Mouse (Mus musculus) megakaryocyte, adult 5-6 weeks (primary cell): ENCODE results near the gene Uncx. TPM values are rescaled to one million over a fixed set of nuclear protein-coding genes. Genes with fewer than 3 reads are reported as not detected.
A peak's percentile ranks its signal among the peaks of the same experiment; 100 is the strongest.

ENCODE experiments used
- ATAC-seq: 2 replicates; pipeline ENCODE4 v1.8.0; 2016; ENCODE audit warnings: mild to moderate bottlenecking, inconsistent platforms; ENCODE audit not compliant: poor library complexity, severe bottlenecking
- total RNA-seq, 2 experiments: library from RNA; stranded (forward) in 1 of 2; stranded (reverse) in 1 of 2; fragments of 153-499, 151-499 nt in 1 of 2; fragments of 221-1000, 200-1000 nt in 1 of 2; gene quantifications; 2 replicates each; pipeline versions ENCODE4 v1.2.3 to v1.2.4; 2015 to 2017

The Uncx gene
- total RNA-seq (2015) (not detected in 2 replicates), total RNA-seq (2017) (not detected in 2 replicates)

DNA sequence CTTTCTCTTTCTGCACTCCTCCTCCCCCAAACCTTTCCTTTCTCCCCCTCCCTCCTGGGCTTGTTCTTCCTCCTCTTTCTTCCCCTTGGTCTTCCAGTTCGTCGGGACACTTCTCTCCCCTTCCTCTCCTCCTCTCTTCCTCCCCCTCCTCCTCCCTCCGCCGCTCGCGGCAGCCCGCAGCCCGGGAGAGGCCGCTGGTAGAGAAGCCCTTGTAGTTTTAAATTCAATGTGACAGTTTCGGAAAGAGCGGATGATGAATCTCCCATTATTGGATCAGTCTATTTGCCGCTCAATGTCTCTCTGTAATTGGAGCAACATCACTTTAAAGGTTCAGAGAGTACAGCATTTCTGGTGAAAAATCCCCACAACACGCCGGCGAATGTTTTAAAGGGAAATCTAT lies at the start of gene Uncx:
Gene Uncx (plus strand): TSS at position 281 of the 400 bp plus-strand sequence.
- no peak for ATAC-seq

DNA sequence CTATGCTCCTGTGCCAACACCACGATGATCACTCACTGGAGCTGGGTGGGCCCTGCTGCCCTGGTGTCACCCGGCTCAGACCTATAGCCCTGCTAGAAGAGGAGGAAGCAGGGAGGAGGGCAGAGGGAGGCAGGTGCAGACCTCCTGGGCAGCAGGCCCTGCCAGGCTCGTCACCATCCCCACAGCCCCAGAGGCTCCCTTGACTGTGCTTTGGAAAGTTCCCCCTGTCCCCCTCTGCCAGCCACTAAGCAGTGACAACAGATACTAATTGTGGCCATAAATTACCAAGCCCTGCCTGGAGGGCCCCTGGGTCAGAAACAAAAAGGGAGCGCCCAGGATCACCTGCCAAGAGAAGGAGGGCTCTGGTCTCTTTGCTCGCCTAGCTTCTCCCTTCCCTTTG lies 49.6 kb upstream of the Uncx start:
- ATAC-seq: no peak

DNA sequence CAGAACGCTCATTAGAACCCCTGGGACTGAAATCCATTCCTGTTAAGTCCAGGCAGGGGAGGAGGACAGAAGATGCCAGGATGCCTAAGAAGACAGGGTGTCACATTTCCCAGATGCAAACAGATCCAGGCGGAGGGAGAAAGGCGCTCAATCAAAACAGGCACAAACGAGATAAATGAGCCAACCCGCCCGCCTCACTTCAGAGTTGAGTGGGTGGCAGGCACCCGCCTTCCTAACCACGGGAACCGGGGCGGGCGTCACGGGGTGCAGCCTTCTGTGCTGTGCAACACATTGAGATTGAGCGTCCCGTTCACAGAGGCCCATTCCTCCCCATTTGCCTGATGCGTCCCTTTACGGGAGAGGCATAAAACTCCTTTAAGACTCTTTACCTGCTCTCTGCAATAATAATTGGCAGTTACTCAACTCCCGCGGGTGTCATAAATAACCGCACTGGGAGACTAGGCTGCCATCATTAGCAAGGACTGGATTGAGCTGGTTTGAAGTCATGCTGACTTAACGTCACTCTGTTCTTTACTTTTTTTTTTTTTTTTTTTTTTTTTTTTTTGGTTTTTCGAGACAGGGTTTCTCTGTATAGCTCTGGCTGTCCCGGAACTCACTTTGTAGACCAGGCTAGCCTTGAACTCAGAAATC lies 48.1 kb upstream of the Uncx start:
- no peak for ATAC-seq

DNA sequence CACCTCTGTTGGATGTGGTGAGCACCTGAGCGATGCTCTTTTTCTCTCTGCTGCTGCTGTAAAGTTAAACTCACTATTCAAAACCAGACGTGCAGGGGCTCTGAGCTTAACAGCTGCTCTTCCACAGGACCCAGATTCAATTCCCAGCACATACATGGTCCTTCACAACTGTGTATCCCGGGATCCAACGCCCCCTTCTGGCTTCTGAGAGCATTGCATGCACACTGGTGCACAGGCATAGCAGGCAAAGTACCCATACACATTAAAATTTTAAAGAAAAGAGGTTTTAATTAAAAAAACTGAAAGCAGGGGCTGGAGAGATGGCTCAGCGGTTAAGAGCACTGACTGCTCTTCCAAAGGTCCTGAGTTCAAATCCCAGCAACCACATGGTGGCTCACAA lies 46.4 kb upstream of the Uncx start:
- no peak for ATAC-seq

DNA sequence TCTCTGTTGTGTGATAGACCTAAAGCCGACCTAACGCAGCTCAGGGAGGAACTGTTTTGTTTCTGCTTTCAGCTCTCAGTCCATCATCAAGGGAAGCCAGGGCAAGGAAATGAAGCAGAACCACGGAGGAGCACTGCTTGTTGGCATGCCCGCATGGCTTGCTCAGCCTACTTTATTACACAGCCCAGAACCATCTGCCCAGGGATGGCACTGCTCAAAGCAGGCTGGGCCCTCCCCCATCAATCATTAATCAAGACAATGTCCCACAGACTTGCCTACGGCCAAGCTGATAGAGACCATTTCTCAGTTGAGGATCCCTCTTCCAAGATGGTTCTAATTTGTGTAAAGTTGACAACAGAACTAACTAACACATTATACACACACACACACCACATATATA lies 44.5 kb upstream of the Uncx start:
- ATAC-seq: no peak

DNA sequence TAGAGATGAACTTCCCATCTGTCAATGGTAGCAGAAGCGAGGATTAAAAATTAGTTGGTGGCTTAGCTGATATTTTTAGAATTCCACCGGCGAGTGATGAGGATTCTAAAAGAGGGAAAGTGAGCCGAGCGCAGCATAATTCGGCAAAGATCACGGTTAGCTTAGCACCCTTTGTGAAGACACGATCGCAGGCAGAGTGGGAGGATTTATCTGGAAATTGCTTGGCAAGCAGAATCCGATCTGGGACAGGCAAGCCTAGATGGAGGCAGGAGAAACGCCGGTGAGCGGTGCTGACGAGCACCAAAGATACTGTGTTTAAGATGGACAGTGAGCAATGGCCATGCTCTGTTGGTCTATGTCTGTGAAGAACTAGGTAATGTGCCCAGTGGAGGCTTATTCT lies 41.0 kb upstream of the Uncx start:
- ATAC-seq: no peak

DNA sequence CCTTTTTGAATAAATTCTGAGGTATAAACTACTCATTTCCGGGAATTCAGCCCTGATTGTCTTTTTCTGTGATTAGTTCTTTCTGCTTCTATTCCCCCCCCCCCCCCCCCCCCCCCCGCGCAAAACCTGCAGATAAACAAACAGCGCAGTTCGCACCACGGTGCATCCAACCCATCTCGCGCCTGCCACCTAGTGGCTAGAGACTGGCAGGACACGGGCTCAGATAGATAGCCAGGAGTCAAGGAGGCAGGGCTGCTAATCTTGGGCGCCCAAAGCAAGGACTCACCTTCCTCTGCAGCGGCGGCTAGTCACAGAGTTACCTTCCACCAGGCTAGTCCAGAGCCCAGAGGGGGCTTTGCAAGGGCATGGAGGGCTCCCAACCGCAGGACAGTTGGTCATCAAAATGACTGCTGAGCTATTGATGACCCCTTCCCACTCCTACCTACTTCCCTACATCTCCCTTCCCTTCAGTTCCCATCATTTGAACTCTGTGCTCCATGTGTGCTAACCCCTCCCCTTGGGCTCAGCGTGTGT lies 38.2 kb upstream of the Uncx start:
- ATAC-seq: peak; percentile 99

DNA sequence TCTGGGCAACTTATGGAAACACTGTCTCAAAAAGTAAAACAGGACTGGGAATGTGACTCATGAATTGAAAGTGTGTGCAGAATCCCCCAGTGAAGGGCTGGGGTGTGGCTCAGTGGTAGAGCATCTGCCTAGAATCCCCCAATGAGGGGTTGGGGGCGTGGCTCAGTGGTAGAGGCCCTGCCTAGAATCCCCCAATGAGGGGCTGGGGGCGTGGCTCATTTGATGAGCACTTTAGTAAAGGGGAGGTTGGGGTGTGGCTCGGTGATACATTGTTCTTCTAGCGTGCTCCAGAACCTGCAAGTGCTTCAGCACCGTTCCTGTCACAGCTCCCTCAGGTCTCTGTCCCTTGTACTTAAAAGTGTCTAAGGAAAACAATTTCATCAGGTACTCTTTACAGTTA lies 37.1 kb upstream of the Uncx start:
- ATAC-seq: no peak

DNA sequence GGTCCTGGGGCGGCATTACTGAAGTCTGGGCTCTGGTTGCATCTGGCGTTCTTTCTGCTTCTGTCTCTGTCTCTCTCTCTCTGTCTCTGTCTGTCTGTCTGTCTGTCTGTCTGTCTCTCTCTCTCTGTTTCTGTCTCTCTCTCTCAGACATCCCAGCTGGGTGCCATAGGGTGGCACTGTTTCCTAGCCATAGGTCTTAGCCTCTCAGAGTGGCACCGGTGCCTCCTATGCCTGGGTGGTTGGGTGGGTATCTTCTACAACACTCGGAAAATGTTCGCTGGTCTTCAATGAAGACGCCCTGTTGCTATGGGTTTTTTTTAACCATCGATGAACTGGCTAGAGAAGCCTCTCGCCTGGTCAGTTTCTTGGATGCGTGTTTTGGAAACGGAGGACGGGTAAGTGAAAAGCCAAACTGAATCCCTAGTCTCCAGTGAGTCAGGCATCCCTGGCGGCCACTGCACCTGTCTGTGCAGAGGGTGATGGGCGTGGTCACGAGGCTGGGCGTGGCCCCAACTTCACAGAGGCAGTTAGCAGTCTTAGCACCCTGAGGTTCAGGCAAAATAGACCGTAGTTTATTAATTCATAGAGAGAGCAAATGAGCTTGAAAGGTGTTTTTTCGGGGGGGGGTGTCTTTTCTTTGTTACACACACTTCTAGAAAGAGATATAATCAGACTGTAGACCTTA lies 32.5 kb upstream of the Uncx start:
- ATAC-seq: no peak

DNA sequence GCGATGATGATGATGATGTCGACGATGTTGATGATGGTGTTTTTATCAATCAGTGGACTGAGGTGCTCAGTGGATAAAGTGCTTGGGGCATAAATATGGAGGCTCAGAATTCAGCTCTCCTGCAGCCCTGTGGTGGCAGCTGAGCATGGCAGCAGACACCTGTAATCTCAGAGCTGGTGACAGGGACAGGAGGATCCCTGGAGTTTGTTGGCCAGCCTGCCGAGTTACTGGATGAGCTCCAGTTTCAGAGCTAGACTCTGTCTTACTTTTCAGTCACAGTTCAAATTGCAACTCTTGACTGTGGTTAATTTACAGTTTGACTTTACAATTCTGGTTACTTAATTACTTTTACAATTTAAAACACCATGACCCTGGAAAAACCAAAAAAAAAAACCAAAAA lies 31.1 kb upstream of the Uncx start:
- no peak for ATAC-seq

DNA sequence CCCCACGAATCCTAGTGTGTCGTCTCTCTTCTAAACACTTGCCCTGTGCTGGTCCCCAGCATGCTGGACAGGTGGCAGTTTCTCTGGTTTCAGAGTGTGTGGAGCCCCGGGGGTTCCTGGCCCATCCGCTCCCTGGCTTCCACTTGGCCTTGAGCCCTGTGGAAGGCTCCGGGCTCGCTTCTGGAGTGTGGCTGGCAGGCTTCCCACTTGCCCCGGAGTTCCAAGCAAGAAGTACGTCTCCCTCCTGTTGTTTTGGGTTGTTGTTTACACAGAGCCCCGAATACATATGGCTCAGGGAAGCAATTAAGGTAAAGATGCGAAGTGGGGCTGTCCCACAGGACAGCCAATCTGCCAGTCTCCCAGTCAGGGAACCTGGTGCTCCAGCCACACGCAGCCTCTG lies 27.0 kb upstream of the Uncx start:
- no peak for ATAC-seq

DNA sequence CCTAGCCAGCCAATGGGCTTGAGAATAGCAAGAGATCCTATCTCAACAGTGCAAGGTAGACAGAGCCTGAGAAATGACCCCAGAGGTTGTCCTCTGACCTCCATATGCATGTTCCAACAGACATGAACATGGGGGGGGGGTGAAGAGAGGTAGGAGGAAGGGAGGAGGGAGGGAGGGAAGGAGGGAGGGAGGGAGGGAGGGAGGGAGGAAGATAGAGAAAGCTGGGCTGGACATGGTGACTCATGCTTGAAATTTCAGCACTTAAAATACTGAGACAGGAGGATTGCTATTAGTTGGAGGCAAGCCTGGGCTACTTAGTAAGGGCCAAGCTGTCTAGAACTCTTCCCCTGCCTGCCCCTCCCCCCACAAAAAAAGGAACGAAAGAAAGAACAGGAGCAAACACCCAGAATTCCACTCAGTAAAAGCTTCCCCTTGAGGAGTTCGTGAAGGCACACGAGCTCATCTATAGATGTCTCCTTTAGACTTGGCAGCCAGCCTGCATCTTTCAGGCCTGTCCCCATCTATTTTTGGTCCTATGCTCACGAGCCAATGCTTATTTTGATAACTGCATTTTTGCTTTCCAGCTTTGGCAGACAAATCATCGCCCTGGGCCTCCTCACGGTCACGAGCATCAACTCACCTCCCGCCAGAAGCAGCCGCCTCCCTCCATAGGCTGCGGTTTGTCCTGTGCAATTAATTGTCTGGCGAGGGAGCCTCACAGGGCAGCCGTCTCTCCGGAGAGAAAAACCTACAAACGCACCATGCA lies 23.0 kb upstream of the Uncx start:
- no peak for ATAC-seq

DNA sequence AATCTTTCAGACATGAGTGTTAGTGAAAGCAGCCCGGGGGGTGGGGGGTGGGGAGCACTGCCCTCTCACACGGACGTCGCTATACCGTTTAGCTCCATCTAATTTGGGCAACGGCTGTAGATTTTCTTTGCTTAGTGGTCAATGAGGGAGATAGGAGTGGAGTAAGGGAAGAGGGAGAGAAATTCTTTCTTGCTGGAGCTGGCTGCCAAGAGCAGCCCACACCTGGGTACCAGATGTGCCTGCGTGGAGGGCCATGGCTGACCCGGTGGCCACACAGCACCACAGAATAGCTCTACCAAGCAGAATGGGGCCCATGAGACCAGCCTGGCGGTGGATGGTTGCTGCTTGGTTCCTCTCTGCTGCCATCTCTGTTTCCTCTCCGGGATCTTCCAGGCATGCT lies 21.3 kb upstream of the Uncx start:
- ATAC-seq: no peak

DNA sequence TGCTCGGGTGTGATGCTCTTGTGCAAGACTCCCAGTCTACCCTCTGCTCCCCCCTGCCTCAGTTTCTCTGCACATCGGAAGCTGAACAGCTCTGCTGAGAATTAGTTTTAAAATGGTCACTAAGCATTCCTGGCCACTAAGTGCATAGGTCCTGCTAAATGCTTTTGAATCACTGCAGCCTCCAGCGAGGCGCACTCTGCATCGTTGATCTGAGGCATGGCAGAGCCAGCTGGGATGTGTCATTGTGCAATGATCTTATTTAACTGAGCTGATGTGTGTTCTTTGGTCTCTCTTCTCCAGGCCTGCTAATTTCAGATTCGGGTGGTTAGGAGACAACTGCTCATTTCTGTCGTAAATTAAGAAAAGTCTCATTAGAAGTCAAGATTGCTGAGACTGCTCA lies 14.4 kb upstream of the Uncx start:
- ATAC-seq: no peak

DNA sequence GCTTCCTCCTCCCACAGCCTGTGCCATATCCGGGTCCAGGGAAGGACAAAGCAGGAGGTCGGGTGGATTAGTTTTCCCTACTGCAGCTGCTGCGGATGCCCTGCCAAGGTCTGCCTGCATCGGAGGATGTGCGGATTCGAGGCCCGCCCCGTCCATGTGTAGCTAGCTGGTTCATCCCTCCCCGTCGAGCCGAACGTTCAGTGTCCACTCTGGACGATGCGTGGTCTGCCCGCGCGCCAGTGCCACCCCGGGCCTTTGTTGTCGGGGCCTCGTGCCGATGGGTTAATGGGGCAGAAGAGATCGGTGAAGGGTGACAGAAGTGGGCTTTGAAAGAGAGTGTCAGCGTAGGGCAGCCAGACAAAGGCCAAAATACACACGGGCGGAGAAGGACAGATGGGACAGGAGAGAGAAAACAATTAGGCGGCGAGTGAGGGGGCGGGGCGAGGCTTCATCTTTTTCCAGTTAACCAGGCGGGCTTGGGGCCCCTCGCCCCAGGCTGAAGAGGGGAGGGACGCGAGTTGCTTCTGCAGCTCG lies 7.8 kb upstream of the Uncx start:
- ATAC-seq: no peak

DNA sequence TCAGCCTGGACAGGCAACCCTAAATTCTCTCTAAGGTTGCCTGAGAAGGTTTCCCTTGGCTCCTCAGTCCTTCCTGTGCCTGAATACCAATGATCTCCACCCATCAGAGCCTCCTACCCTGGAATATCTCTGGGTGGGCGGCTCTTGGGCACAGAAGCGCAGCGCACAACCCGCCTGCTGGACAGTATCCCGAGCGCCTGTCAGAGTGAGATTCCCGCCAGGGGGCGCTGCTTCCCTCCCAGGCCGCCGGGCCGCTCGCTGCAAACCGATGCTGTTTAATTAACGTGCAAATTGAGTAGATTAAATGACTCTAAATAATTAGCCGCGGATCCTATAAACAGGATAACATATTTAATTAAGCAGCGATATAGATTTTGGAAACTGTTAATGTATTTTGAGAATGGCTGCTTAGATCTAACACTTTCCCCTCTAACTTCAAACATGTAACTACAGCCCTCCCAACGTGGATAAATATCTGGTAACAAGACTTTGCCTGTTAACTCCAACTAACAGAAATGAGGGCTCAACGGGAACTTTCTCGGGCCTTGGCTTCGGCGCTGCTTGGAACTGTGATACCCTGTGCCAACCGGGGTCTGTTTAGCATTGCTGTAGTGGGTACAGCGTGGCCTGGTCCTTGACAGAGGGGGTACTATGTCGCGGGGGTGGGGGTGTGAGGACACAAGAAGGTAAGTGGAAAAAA lies 6.9 kb upstream of the Uncx start:
- peak; percentile 69 for ATAC-seq

DNA sequence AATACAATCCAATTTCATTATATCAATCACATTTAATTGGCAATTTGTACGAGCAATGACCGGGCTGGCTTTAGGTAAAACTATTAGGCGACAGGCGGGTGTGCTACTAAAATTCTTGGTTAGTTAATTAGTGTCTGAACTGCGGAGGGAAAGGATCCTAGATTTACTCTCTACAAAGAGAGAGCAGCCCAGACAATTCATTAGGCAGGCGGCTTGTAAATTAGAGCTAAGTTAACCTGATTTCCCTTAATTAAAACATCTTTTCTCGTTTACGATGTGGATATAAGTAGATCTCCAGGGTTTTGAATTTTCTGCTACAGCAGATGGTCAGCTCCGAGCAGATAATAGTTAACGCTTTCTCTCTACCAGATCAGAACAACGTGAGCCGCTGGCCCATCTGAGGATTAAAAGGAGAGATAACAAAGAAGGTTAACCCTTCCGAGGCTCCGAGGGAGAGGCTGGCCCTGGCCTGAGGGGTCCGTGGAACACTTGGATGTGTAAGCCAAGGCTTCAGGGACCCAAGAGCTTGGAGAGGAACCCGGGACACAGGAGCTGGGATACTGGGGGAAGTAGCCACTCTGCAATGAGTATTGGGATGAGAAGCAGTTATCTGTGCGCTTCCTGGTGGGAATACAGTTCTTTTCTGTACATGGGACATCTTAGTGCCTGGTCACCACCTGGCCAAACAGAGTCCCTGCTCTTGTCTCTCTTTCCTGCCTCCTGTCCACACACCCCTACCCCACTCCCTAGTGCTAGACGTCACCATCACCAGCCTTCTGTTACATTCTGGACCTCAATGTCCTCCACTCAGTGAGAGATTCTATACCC lies 6.2 kb upstream of the Uncx start:
- ATAC-seq: no peak

DNA sequence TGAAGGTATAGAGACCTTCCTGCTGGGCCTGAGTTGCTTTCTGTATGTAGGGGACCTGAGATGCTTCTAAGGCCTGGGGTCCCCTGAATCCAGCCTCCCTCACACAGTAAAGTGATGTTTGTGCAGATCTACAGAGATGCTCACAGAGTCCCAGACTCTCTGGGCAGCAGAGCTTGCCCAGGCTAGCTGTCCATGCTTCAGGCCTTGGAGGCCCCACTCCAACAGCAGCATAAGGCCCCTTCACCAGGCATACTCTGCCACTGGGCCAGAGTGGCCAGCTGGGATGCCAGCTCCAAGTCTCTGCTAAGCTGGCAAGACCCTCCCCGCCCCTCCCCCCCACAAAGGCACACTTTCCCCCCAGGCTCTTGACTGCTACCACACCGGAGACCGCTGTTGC lies 5.6 kb upstream of the Uncx start:
- no peak for ATAC-seq

DNA sequence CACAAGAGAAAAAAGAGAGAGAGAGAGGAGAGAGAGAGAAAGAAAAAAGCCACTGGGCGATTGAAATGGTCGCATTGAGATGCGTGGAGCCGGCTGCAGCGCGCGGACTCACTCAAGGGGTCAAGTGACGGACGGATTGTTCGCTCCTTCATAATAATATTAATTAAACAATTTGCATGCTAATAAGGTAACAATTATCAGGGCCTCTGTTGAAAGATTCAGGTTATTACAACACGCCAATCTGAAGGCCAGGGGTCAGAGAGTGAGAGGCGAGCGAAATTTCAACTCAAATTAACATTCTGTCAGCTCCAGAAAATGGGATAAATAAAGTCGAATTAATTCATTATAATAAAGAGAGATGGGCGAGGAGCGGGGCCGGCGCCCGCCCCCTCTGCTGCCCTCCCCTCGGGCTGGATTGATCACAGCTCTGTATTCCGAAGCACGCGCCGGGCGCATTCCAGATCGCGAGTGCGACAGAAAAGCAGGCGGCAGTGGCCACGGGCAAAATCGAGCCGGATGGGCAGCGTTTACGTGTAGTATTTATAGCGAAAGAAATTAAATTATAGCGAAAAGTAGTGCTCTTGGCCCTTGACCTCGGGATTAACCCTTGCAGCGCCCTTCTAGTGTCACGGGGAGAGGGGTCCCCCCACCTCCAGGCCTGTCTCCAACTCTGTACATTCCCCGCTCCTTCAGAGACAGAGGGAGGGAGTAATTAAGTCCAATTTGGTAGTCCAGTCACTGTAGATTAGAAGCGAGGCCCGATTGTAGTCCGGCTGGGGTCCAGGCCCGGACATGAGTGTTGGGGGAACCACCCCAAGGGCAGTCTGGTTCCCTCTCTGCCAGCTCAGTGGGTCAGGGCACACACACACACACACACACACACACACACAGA lies 1.9 kb upstream of the Uncx start:
- ATAC-seq: no peak
